Mouse (Mus musculus) embryonic facial prominence, embryonic 11.5 days (tissue): ENCODE results near the gene Rab3gap1. TPM values are rescaled to one million over a fixed set of nuclear protein-coding genes. Genes with fewer than 3 reads are reported as not detected.

ENCODE experiments used
- ATAC-seq: fragments of 200-750 bp; cut with Nextera tagmentation; replicated peaks from 2 replicates; pipeline ENCODE4 v1.8.0; 2017; ENCODE audit warnings: low read depth; ENCODE audit not compliant: insufficient number of reproducible peaks, low FRiP score, low TSS enrichment
- DNase-seq: peaks from one replicate; pipeline ENCODE4 v3.0.0-alpha.2; 2015; ENCODE audit warnings: low spot score
- H3K27ac ChIP-seq: fragments of 300-500 bp; sonication (generic); replicated peaks from 2 replicates; pipeline ENCODE4 v1.5.1; 2014; ENCODE audit warnings: mild to moderate bottlenecking, low read depth, low read length, control low read depth
- H3K27me3 ChIP-seq: fragments of 300-500 bp; sonication (generic); 2 replicates; pipeline ENCODE4 v1.6.1; 2014; ENCODE audit warnings: mild to moderate bottlenecking, low read length, moderate library complexity, mixed read lengths; ENCODE audit not compliant: control insufficient read depth, insufficient read depth
- H3K36me3 ChIP-seq: fragments of 300-500 bp; sonication (generic); replicated peaks from 2 replicates; pipeline ENCODE4 v1.6.1; 2014; ENCODE audit warnings: low read depth, mild to moderate bottlenecking, low read length, moderate library complexity, mixed read lengths; ENCODE audit not compliant: control insufficient read depth, insufficient read depth
- H3K4me1 ChIP-seq: fragments of 300-500 bp; sonication (generic); 2 replicates; pipeline ENCODE4 v1.6.1; 2014; ENCODE audit warnings: low read length, mixed read lengths; ENCODE audit not compliant: control insufficient read depth, insufficient read depth
- H3K4me2 ChIP-seq: fragments of 300-500 bp; sonication (generic); 2 replicates; pipeline ENCODE4 v1.6.1; 2014; ENCODE audit warnings: low read depth, mild to moderate bottlenecking, control low read depth, low read length, moderate library complexity
- H3K4me3 ChIP-seq: fragments of 300-500 bp; sonication (generic); 2 replicates; pipeline ENCODE4 v1.5.1; 2014; ENCODE audit warnings: low read depth, low read length, control low read depth
- H3K9ac ChIP-seq: fragments of 300-500 bp; sonication (generic); replicated peaks from 2 replicates; pipeline ENCODE4 v1.6.1; 2014; ENCODE audit warnings: mild to moderate bottlenecking, control low read depth, low read length
- H3K9me3 ChIP-seq: fragments of 300-500 bp; sonication (generic); replicated peaks from 2 replicates; pipeline ENCODE4 v1.6.1; 2016; ENCODE audit warnings: mild to moderate bottlenecking, low read length, inconsistent platforms, mixed read lengths; ENCODE audit not compliant: control insufficient read depth
- WGBS: fragments of 180-500 bp; shearing (Covaris S2); extraction: QIAGEN DNeasy Blood & Tissue Kit; methylation state at CpG from one replicate; pipeline ENCODE4 v1.1.7; 2014; 5-methylcytosine and 5-hydroxymethylcytosine counted together
- polyA plus RNA-seq: library from polyadenylated mRNA; unstranded; fragments of >200 nt; fragmentation: Nextera tagmentation; extraction: Ambion mirVana; gene quantifications from 2 replicates; pipeline ENCODE4 v1.2.1, GENCODE M21; 2014

Gene Rab3gap1
- polyA plus RNA-seq, 1 experiment from 2014 or later, result 17.2 TPM

DNA sequence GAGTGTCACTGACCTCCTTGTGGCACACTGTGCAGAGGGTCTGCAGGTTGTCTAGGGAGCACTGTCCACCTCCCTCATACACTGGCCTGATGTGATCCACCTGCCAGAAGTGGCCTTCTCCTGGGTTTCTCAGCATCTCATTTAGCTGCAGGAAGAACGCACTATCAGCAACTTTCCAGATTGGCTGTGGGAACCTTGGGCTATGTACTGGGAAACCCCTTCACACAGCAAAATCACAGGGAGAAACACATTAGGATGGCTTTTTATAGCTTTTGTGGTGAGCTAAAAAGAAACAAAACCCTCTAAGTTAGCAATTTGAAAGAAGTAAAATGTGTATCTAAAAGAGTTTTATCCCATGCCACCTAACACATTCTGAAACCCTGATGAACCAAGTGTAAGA is 88.0 kb downstream of the Rab3gap1 start:
- Histone ChIP-seq H3K9ac (no peak overlapping the region), H3K9me3 (no peaks in the 10 kb centered on the region), H3K27ac (no peak overlapping the region), H3K36me3 (no peaks in the 10 kb centered on the region), H3K27me3 (no peaks in the 10 kb centered on the region), H3K4me3 (no peak overlapping the region), H3K4me2 (no peak overlapping the region), H3K4me1 (no peaks in the 10 kb centered on the region)
- DNase-seq (no peak), ATAC-seq (no peak)
- 96% methylated on average over 1 of the region's 1 CpGs for WGBS

- WGBS, result 42% methylated on average over 5 of the region's 5 CpGs
- Histone ChIP-seq H3K9me3 (no peaks in the 10 kb centered on the region), H3K36me3 (no peaks in the 10 kb centered on the region), H3K4me1 (no peaks in the 10 kb centered on the region), H3K4me2 (no peak overlapping the region), H3K27ac (no peak overlapping the region), H3K27me3 (no peaks in the 10 kb centered on the region), H3K9ac (no peak overlapping the region), H3K4me3 (no peak overlapping the region)
- DNase-seq, result no peak
- no peak for ATAC-seq
Observed at GRCm38 (mm10) chr1:127958801-127959200, 90.2 kb downstream of the Rab3gap1 start.

- Histone ChIP-seq H3K36me3 (no peaks in the 10 kb centered on the region), H3K4me2 (no peak overlapping the region), H3K4me1 (no peaks in the 10 kb centered on the region), H3K4me3 (no peak overlapping the region), H3K9me3 (no peaks in the 10 kb centered on the region), H3K27ac (no peak overlapping the region), H3K9ac (no peak overlapping the region), H3K27me3 (no peaks in the 10 kb centered on the region)
- WGBS, result 63% methylated on average over 7 of the region's 7 CpGs
- DNase-seq (no peak), ATAC-seq (no peak)
Observed at GRCm38 (mm10) chr1:127959312-127959718, 90.7 kb downstream of the Rab3gap1 start.

DNA sequence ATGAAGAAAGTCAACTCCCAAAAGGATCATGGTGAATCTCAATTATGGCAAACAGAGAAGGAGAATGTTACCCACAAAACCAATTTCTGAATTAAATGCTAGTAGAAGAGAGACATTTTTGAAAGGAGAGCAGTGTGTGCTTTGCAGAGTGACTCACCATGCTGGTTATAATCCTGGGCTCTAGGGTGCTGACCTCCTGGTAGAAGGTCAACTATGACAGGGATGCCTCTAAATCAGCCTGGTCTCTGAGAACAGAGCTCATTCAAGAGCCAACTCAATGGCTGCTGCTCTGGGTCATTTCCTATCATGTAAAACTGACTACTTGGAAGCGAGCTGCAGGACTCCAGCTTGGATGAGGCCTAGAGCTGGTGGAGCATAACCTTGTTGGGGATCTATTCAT is 92.6 kb downstream of the Rab3gap1 start:
- Histone ChIP-seq H3K4me1 (no peaks in the 10 kb centered on the region), H3K36me3 (no peaks in the 10 kb centered on the region), H3K9ac (no peak overlapping the region), H3K27me3 (no peaks in the 10 kb centered on the region), H3K9me3 (no peaks in the 10 kb centered on the region), H3K4me2 (no peak overlapping the region), H3K4me3 (no peak overlapping the region), H3K27ac (no peak overlapping the region)
- DNase-seq (no peak), ATAC-seq (no peak)
- 82% methylated on average over 1 of the region's 1 CpGs for WGBS

DNA sequence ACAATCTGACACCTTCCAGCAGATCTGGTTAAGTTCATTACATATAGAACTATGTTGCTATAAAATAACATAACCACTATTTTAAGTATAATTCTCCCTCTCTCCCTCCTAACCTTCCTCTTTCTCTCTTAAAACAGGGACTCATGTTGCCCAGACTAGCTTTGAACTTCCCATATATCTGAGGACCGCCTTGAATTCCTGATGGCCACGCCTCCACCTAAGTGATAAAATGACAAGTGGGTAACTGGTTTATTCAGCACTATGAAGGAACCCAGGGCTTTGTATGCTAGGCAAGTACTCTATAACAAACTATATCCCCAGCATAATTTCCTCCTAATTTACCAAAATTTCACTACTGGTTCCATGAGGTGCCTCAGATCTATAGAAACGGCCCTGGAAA is 94.8 kb downstream of the Rab3gap1 start:
- Histone ChIP-seq H3K4me3 (no peak overlapping the region), H3K9ac (no peak overlapping the region), H3K27me3 (no peaks in the 10 kb centered on the region), H3K4me1 (no peaks in the 10 kb centered on the region), H3K27ac (no peak overlapping the region), H3K4me2 (no peak overlapping the region), H3K9me3 (no peaks in the 10 kb centered on the region), H3K36me3 (no peaks in the 10 kb centered on the region)
- ATAC-seq (no peak), DNase-seq (no peak)
- WGBS, result 93% methylated on average over 3 of the region's 3 CpGs

- Histone ChIP-seq H3K36me3 (no peaks in the 10 kb centered on the region), H3K9me3 (no peaks in the 10 kb centered on the region), H3K27ac (no peak overlapping the region), H3K27me3 (no peaks in the 10 kb centered on the region), H3K4me1 (no peaks in the 10 kb centered on the region), H3K9ac (no peak overlapping the region), H3K4me2 (no peak overlapping the region), H3K4me3 (no peak overlapping the region)
- WGBS, result 92% methylated on average over 4 of the region's 4 CpGs
- no peak for ATAC-seq
- DNase-seq, result no peak
Observed at GRCm38 (mm10) chr1:127970870-127971269, 102.3 kb downstream of the Rab3gap1 start.

GRCm38 (mm10) chr1:127974082-127974481 is 105.5 kb downstream of the Rab3gap1 start:
- Histone ChIP-seq H3K27me3 (no peaks in the 10 kb centered on the region), H3K36me3 (no peaks in the 10 kb centered on the region), H3K4me1 (no peaks in the 10 kb centered on the region), H3K27ac (no peak overlapping the region), H3K9ac (no peak overlapping the region), H3K4me3 (no peak overlapping the region), H3K9me3 (no peaks in the 10 kb centered on the region), H3K4me2 (no peak overlapping the region)
- ATAC-seq (no peak), DNase-seq (no peak)
- WGBS, result 91% methylated on average over 4 of the region's 4 CpGs

- DNase-seq (no peak), ATAC-seq (no peak)
- Histone ChIP-seq H3K4me3 (no peak overlapping the region), H3K4me1 (no peaks in the 10 kb centered on the region), H3K27me3 (no peaks in the 10 kb centered on the region), H3K4me2 (no peak overlapping the region), H3K9ac (no peak overlapping the region), H3K9me3 (no peaks in the 10 kb centered on the region), H3K27ac (no peak overlapping the region), H3K36me3 (no peaks in the 10 kb centered on the region)
- WGBS, result 83% methylated on average over 2 of the region's 2 CpGs
Observed at GRCm38 (mm10) chr1:127975676-127976075, 107.1 kb downstream of the Rab3gap1 start.
